Comparison of ENCODE assay signal across 31 mouse cellular contexts in genomic region chr3:55115989-55116388, GRCm38 (mm10). TPM values are rescaled to one million over a fixed set of nuclear protein-coding genes. Genes with fewer than 3 reads are reported as not detected.
DNase-seq lines count a peak whose midpoint lies in the region; ATAC-seq and TF ChIP-seq lines count a peak whose summit lies in the region.
"Had no signal": no experiment of that assay in that cellular context is flagged by ENCODE, and none has a peak within 500 bp of the region (broad histone marks: within the 10 kb centered on the region; RNA-seq: fewer than 3 reads in every experiment).

No protein-coding gene starts in this region.

- intact Hi-C loops in heart, postnatal 25 days (cut with DNase I) = no loop called here

- no peaks in the 10 kb centered on the region for H3K9me3 ChIP-seq in heart, postnatal 0 days (replicated peaks; ENCODE audit: control insufficient read depth, low read length)
- H3K9me3 ChIP-seq in forebrain, embryonic 10.5 days = peaks cover 5% of the 10 kb centered on the region; the same call in 1 of the 2 replicates
- H3K9me3 ChIP-seq: embryonic facial prominence, embryonic 15.5 days; forebrain, embryonic 15.5 days; G1E; limb, embryonic 15.5 days; liver, embryonic 15.5 days; lung, embryonic 15.5 days; midbrain, embryonic 13.5 days; neural tube, embryonic 12.5 days had no signal

- no peaks in the 10 kb centered on the region for H3K27me3 ChIP-seq in heart, postnatal 0 days (ENCODE audit: control insufficient read depth, insufficient read depth, low read length)
- H3K27me3 ChIP-seq in forebrain, embryonic 10.5 days (ENCODE audit: poor library complexity, severe bottlenecking) = no peaks in the 10 kb centered on the region
- H3K27me3 ChIP-seq: CH12.LX; embryonic facial prominence, embryonic 15.5 days; forebrain, embryonic 15.5 days; limb, embryonic 15.5 days; liver, embryonic 15.5 days; lung, embryonic 15.5 days; megakaryocyte, embryonic 14.5 days; midbrain, embryonic 13.5 days; neural tube, embryonic 12.5 days had no signal

- no peak overlapping the region for H3K4me3 ChIP-seq in heart, postnatal 0 days (ENCODE audit: low read depth, low read length)
- no peak overlapping the region for H3K4me3 ChIP-seq in forebrain, embryonic 10.5 days
- H3K4me3 ChIP-seq: embryonic facial prominence, embryonic 15.5 days; forebrain, embryonic 15.5 days; left cerebral cortex, adult 2 months; limb, embryonic 15.5 days; liver, embryonic 15.5 days; lung, embryonic 15.5 days; megakaryocyte, embryonic 14.5 days; midbrain, embryonic 13.5 days; neural tube, embryonic 12.5 days had no signal

- peak overlapping the region; percentile 53; the same call in 1 of the 2 replicates for H3K27ac ChIP-seq in heart, postnatal 0 days (ENCODE audit: low read depth)
- no peak overlapping the region for H3K27ac ChIP-seq in forebrain, embryonic 10.5 days
- H3K27ac ChIP-seq: embryonic facial prominence, embryonic 15.5 days; forebrain, embryonic 15.5 days; hindbrain, embryonic 14.5 days; left cerebral cortex, adult 2 months; limb, embryonic 15.5 days; liver, embryonic 15.5 days; lung, embryonic 15.5 days; midbrain, embryonic 13.5 days; neural tube, embryonic 12.5 days; stomach, postnatal 0 days had no signal

- no peak for TF ChIP-seq CTCF in heart, postnatal 0 days (IDR thresholded peaks at IDR 0.05; ENCODE audit: low read depth)

- H3K9ac ChIP-seq in heart, postnatal 0 days (replicated peaks; ENCODE audit: low read depth, low read length) = no peak overlapping the region
- H3K9ac ChIP-seq: embryonic facial prominence, embryonic 15.5 days; forebrain, embryonic 15.5 days; hindbrain, embryonic 14.5 days; limb, embryonic 15.5 days; liver, embryonic 15.5 days; lung, embryonic 15.5 days; midbrain, embryonic 13.5 days; neural tube, embryonic 12.5 days had no signal

- 38% methylated on average over 8 of the region's 8 CpGs for WGBS in heart, postnatal 0 days
- 89% methylated on average over 8 of the region's 8 CpGs for WGBS in forebrain, embryonic 10.5 days

- peak; percentile 41 to 49 for DNase-seq in heart, adult 18-20 months
- DNase-seq in heart, postnatal 25 days (ENCODE audit: low spot score) = no peak
- DNase-seq in kidney, postnatal 36 days = peak; percentile 24 to 31
- no peak for DNase-seq in kidney, adult 8-10 months
- peak; percentile 36 for DNase-seq in heart, postnatal 0 days (ENCODE audit: low spot score)
- no peak for DNase-seq in urinary bladder, postnatal 25 days (ENCODE audit: low spot score)
- DNase-seq in forebrain, embryonic 10.5 days (ENCODE audit: extremely low spot score, low spot score) = no peak
- DNase-seq: adrenal gland, adult 2 months; cerebellum, adult 18-20 months; cerebellum, postnatal 36 days; embryo, embryonic 11 days; gastrocnemius, postnatal 10 days; left cerebral cortex, postnatal 4 days; lung, postnatal 36 days; right cerebral cortex, postnatal 14 days had no signal

- H3K36me3 ChIP-seq in heart, postnatal 0 days (replicated peaks; ENCODE audit: control insufficient read depth, insufficient read depth, low read length) = peaks cover 39% of the 10 kb centered on the region
- peaks cover 47% of the 10 kb centered on the region for H3K36me3 ChIP-seq in forebrain, embryonic 10.5 days (replicated peaks)

- TF ChIP-seq EP300 in heart, postnatal 0 days (IDR thresholded peaks at IDR 0.05; ENCODE audit: low read depth) = peak; percentile 31; the same call in 1 of the 2 replicates

- peaks cover 25% of the 10 kb centered on the region for H3K4me1 ChIP-seq in heart, postnatal 0 days (ENCODE audit: control insufficient read depth, insufficient read depth)
- H3K4me1 ChIP-seq in forebrain, embryonic 10.5 days = peaks cover 25% of the 10 kb centered on the region

- ATAC-seq in heart, postnatal 0 days (ENCODE audit: insufficient read depth, low read depth) = no peak
- ATAC-seq: forebrain, embryonic 15.5 days; inflammation-experienced regulatory T-cells, adult 6 months; midbrain, embryonic 13.5 days had no signal

- no peak overlapping the region for H3K4me2 ChIP-seq in heart, postnatal 0 days (ENCODE audit: low read depth, low read length)
- H3K4me2 ChIP-seq: embryonic facial prominence, embryonic 15.5 days; forebrain, embryonic 15.5 days; hindbrain, embryonic 14.5 days; limb, embryonic 15.5 days; liver, embryonic 15.5 days; lung, embryonic 15.5 days; midbrain, embryonic 13.5 days; neural tube, embryonic 12.5 days had no signal

RNA-seq across cellular contexts. Expression of gene Spg20, which starts 4.1 kb away (rescaled TPM):
- total RNA-seq in heart, adult 18-20 months (2021) = 10 to 100 TPM; 35.6 to 41.0 TPM
- 10 to 100 TPM; 33.4 to 42.2 TPM for total RNA-seq in heart, postnatal 25 days (2021)
- 20.7 and 22.0 TPM in 2 replicates for total RNA-seq in heart, postnatal 0 days (2014; rRNA removed; ENCODE audit: low replicate concordance)
- 17.7 and 20.6 TPM in 2 replicates for polyA plus RNA-seq in heart, postnatal 0 days (2015; fragmentation: Nextera tagmentation; extraction: Ambion mirVana)
- polyA plus RNA-seq in forebrain, embryonic 10.5 days (2016; fragmentation: Nextera tagmentation; extraction: Ambion mirVana) = 56.6 and 58.5 TPM in 2 replicates

RNA-seq across cellular contexts. Expression of gene Ccdc169, which starts 21.1 kb away (rescaled TPM):
- total RNA-seq in heart, adult 18-20 months (2021) = under 1 TPM in 1 of 2 experiments, not detected in 1; 0.13 TPM
- total RNA-seq in heart, postnatal 25 days (2021) = under 1 TPM in 1 of 2 experiments, not detected in 1; 0.13 TPM
- not detected in 2 replicates for total RNA-seq in heart, postnatal 0 days (2014; rRNA removed; ENCODE audit: low replicate concordance)
- polyA plus RNA-seq in heart, postnatal 0 days (2015; fragmentation: Nextera tagmentation; extraction: Ambion mirVana) = not detected in 2 replicates
- polyA plus RNA-seq in forebrain, embryonic 10.5 days (2016; fragmentation: Nextera tagmentation; extraction: Ambion mirVana) = 0.06 TPM in 1 of 2 replicates, not detected in the other
- total RNA-seq: heart, postnatal 36 days had no signal
- polyA plus RNA-seq: adrenal gland, adult 2 months; G1E; hindbrain, embryonic 14.5 days; inflammation-experienced regulatory T-cells, adult 6 months; kidney, embryonic 14.5 days; liver, embryonic 15.5 days; lung, embryonic 15.5 days; neural tube, embryonic 12.5 days had no signal

Comparison
In these comparisons a context has a peak if more than half of its experiments do, and no peak if none do; other contexts are left out.
1. DNase-seq: peak in heart, adult 18-20 months (2 of 2), kidney, postnatal 36 days (2 of 2) and heart, postnatal 0 days (single experiment); none in heart, postnatal 25 days (single experiment), kidney, adult 8-10 months (0 of 2), urinary bladder, postnatal 25 days (single experiment) and forebrain, embryonic 10.5 days (single experiment).